Mouse (Mus musculus) hindbrain, embryonic 16.5 days (tissue): ENCODE data around the gene Nox3. TPM values are rescaled to one million over a fixed set of nuclear protein-coding genes. Genes with fewer than 3 reads are reported as not detected.

Source experiments
- ATAC-seq: fragments of 200-750 bp; cut with Nextera tagmentation; 2 replicates; pipeline ENCODE4 v1.8.0; 2017; ENCODE audit warnings: moderate TSS enrichment, moderate library complexity
- H3K27ac ChIP-seq: fragments of 300-500 bp; sonication (generic); 2 replicates; pipeline ENCODE4 v1.5.1; 2014; ENCODE audit warnings: low read depth, mild to moderate bottlenecking, control low read depth, low read length, moderate library complexity
- H3K27me3 ChIP-seq: fragments of 300-500 bp; sonication (generic); replicated peaks from 2 replicates; pipeline ENCODE4 v1.6.1; 2014; ENCODE audit warnings: low read length; ENCODE audit not compliant: control insufficient read depth, insufficient read depth
- H3K36me3 ChIP-seq: fragments of 300-500 bp; sonication (generic); 2 replicates; pipeline ENCODE4 v1.6.1; 2014; ENCODE audit warnings: mild to moderate bottlenecking, low read length, moderate library complexity, mixed read lengths; ENCODE audit not compliant: control insufficient read depth, insufficient read depth
- H3K4me1 ChIP-seq: fragments of 300-500 bp; sonication (generic); 2 replicates; pipeline ENCODE4 v1.6.1; 2014; ENCODE audit warnings: low read depth, low read length; ENCODE audit not compliant: control insufficient read depth, insufficient read depth
- H3K4me2 ChIP-seq: fragments of 300-500 bp; sonication (generic); 2 replicates; pipeline ENCODE4 v1.6.1; 2014; ENCODE audit warnings: mild to moderate bottlenecking, low read length, control low read depth, moderate library complexity
- H3K4me3 ChIP-seq: fragments of 300-500 bp; sonication (generic); 2 replicates; pipeline ENCODE4 v1.5.1; 2014; ENCODE audit warnings: mild to moderate bottlenecking, low read length, control low read depth, moderate library complexity
- H3K9ac ChIP-seq: fragments of 300-500 bp; sonication (generic); 2 replicates; pipeline ENCODE4 v1.6.1; 2014; ENCODE audit warnings: low read depth, mild to moderate bottlenecking, control low read depth, low read length, moderate library complexity
- H3K9me3 ChIP-seq: fragments of 300-500 bp; sonication (generic); 2 replicates; pipeline ENCODE4 v1.6.1; 2014; ENCODE audit warnings: mild to moderate bottlenecking, low read length, moderate library complexity; ENCODE audit not compliant: control insufficient read depth
- WGBS: fragments of 180-500 bp; shearing (Covaris S2); extraction: QIAGEN DNeasy Blood & Tissue Kit; methylation state at CpG from one replicate; pipeline ENCODE4 v1.1.7; 2014; 5-methylcytosine and 5-hydroxymethylcytosine counted together
- polyA plus RNA-seq: library from polyadenylated mRNA; unstranded; fragments of >200 nt; fragmentation: Nextera tagmentation; extraction: Ambion mirVana; gene quantifications from 2 replicates; pipeline ENCODE4 v1.2.1, GENCODE M21; 2015

Gene Nox3
- polyA plus RNA-seq, 1 experiment from 2014 or later, result not detected

DNA sequence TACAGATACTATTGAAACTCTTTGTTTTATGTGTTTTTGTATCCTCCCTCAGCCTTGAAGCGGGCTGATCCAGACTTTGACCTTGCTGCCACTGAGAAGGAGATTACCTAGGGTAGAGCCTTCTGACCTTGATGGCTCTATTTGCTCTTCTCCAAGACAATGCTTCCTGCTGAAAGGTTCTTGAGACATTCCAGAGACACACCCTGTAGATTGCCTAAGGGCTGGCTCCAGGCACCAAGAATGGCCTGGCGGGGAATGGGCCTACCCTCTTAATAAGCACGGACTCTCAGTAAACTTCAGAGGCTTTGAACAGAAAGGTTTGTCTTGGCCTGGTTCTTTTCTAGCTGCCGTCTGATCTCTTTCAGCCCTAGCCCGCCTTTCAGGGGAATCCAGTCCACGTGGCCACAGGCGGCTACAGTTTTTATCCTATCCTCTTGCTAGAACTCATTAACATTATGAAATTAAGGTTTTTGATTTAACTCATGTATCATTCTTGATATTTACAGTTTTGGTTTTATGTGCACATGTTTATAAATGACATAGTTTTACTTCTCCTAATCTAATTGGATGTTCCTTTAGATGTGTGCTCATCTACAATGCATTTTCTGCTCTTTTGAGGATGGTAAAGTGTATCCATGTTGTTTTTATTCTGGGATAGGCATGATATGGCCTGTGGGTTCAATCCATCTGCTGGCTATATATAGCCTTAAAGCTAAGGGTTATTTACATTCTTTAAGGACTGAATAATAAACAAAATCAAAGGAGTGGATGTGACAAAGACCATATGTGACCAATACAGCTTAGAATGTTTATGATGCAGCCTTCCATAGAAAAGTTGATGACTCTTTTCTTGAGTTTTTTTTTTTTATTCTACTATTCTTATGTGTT lies 79.5 kb downstream of the Nox3 start:
- no peak overlapping the region for H3K27ac ChIP-seq
- no peak for ATAC-seq
- no peak overlapping the region for H3K4me2 ChIP-seq
- no peak overlapping the region for H3K9ac ChIP-seq
- no peak overlapping the region for H3K4me3 ChIP-seq
- no peaks in the 10 kb centered on the region for H3K36me3 ChIP-seq
- H3K9me3 ChIP-seq, result no peaks in the 10 kb centered on the region
- H3K27me3 ChIP-seq, result no peaks in the 10 kb centered on the region
- 76% methylated on average over 7 of the region's 7 CpGs for WGBS
- peaks cover 3% of the 10 kb centered on the region for H3K4me1 ChIP-seq

DNA sequence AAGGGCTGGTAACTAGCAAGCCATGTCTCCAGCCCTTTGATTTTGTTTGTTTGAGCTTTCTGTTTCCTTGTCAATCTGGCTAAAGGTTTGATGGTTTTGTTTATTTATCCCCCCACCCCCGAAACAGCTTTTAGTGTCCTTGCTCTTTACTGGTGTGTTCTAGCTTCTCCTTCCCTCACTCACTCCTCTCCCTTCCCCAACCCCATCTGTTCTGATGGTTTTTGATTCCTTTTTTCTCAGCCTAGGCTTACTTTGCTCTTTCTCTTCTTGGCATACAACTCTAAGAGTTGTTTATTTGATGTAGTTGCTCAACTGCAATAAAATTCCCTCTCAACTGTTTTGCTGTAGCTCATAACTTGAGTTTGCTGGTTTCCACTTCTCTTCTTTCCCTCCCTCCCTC lies 80.5 kb downstream of the Nox3 start:
- Histone ChIP-seq H3K27me3 (no peaks in the 10 kb centered on the region), H3K4me3 (no peak overlapping the region), H3K27ac (no peak overlapping the region), H3K4me2 (no peak overlapping the region), H3K4me1 (peaks cover 7% of the 10 kb centered on the region), H3K9me3 (no peaks in the 10 kb centered on the region), H3K9ac (no peak overlapping the region), H3K36me3 (no peaks in the 10 kb centered on the region)
- WGBS, result 63% methylated on average over 1 of the region's 1 CpGs
- ATAC-seq, result no peak

DNA sequence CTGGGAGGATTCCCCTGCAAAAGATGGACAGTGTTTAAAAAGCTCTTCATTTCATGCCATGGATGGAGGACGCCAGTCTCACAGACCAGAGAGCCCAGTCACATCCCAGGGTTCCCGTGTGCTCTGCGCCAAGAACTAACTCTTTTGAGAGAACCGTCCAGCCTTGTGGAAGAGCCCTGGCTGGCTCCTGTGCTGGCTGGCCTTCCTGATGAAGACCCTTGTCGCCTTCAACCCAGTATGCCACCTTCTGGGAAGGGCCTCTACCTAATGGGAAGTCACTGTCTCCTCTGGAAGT lies 84.3 kb downstream of the Nox3 start:
- peaks cover 11% of the 10 kb centered on the region for H3K4me1 ChIP-seq

DNA sequence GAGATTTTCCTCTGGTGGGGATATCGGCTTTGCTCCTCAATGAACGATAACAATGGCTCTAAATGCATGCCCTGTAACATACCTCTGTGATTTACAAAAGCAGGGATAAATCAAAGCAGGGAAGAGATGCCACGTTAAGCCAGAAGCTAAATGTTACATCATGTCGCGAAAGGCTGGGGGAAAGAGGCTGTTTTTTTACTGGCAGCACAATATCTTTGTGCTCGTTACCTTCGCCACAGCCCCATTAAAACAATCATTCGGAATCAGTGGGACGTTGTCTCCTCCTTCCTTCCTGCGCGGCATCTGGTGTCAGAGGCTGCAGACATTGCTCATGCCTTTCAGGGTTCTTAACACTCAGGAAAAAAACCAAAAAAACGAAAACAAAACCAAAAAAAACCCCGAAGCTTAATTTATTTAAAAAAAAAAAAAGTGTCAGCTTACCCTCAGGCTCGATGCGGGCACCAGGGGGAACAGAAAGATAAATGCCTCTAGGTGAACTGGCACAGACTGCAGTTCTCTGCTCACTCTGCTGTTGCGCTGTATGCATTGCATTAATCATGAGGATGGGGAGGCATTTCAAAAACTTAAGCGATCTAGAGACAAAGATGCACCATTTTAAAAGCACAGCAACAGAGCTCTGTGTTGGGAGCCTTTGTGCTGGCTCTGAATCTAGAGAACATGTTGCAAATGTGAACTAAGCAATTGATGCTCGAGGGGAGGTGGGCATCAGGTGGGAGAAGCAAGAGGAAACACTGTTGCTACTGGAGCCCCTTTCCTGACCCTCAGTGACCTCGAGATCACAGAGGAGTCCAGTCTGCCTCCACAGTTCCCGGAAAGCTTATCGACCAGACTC lies 84.9 kb downstream of the Nox3 start:
- WGBS, result 13% methylated on average over 21 of the region's 21 CpGs

More for the DNA sequence above, 84.3 kb downstream of the Nox3 start:
- Histone ChIP-seq H3K4me2 (peak overlapping the region; percentile 62), H3K27ac (peak overlapping the region; percentile 79), H3K4me3 (no peak overlapping the region), H3K9ac (peak overlapping the region; percentile 53), H3K27me3 (no peaks in the 10 kb centered on the region), H3K36me3 (no peaks in the 10 kb centered on the region), H3K9me3 (no peaks in the 10 kb centered on the region)
- 74% methylated on average over 5 of the region's 5 CpGs for WGBS
- no peak for ATAC-seq

DNA sequence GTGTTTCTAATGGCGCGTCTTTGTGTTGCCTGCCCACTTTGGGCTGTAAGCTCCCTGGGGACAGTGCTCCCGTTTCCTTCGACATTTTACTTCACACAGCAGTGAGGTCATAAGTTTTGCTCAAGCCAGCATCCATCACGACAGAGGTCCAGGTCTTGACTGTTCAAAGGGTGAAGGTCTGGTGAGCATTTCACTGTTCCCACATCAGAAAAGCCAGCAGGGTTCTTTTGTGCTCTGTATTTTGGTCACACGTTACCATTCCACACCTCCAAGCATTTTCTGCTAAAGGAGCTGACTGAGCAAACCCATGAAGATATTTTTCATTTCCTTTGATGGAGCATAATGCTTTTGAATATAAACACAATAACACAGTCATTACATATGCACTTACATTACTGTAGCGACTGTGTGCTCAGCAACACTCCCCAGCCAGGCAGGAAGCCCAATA lies 85.7 kb downstream of the Nox3 start:
- Histone ChIP-seq H3K27ac (peak overlapping the region; percentile 79), H3K4me2 (peak overlapping the region; percentile 62), H3K4me1 (peaks cover 11% of the 10 kb centered on the region), H3K9me3 (no peaks in the 10 kb centered on the region), H3K4me3 (no peak overlapping the region), H3K36me3 (no peaks in the 10 kb centered on the region), H3K9ac (no peak overlapping the region; the same call in 1 of the 2 replicates), H3K27me3 (no peaks in the 10 kb centered on the region)
- ATAC-seq, result peak; percentile 52
- WGBS, result 32% methylated on average over 7 of the region's 7 CpGs

More for the DNA sequence above, 84.9 kb downstream of the Nox3 start:
- Histone ChIP-seq H3K36me3 (no peaks in the 10 kb centered on the region), H3K27me3 (no peaks in the 10 kb centered on the region), H3K27ac (peak overlapping the region; percentile 79), H3K9ac (peak overlapping the region; percentile 53), H3K4me3 (peak overlapping the region; percentile 34), H3K9me3 (no peaks in the 10 kb centered on the region), H3K4me1 (peaks cover 11% of the 10 kb centered on the region), H3K4me2 (peak overlapping the region; percentile 62)
- peak; percentile 92 for ATAC-seq

DNA sequence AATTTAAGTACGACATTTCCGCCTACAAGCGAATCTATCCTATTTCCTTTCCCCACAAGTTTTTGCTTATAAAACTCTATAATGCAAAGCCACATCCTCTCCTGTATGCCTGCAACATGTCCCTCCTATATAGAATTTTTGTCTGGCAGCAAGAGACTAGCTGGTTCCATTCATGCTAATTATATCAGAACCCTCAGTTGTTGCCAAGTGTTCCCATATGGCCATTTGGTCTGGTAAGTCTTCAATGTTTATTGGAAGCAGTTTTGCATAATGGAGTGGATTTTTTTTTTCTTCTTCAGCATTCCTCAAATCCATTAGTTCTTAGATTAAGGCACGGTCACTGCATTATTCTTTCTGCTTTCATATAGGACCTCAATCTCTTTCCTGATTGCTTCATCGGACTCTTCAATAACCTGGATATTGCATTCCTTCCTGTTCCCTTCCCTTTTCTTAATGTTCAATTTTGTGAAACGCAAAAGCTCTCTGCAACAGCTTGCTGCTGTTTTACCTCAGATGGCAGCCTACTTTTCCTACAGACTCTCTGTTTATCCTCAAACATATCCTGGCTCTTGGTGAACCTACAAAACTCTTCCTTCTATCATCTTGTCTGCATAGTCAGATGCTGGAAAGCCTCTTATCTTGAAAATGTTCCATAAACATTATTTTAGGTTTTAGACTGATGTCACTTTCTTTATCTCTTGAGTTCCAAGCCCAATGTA lies 92.9 kb downstream of the Nox3 start:
- Histone ChIP-seq H3K36me3 (no peaks in the 10 kb centered on the region), H3K4me2 (no peak overlapping the region), H3K9ac (no peak overlapping the region), H3K4me3 (no peak overlapping the region), H3K27ac (no peak overlapping the region), H3K4me1 (no peaks in the 10 kb centered on the region), H3K9me3 (no peaks in the 10 kb centered on the region), H3K27me3 (no peaks in the 10 kb centered on the region)
- ATAC-seq, result no peak
- WGBS, result 86% methylated on average over 6 of the region's 6 CpGs

DNA sequence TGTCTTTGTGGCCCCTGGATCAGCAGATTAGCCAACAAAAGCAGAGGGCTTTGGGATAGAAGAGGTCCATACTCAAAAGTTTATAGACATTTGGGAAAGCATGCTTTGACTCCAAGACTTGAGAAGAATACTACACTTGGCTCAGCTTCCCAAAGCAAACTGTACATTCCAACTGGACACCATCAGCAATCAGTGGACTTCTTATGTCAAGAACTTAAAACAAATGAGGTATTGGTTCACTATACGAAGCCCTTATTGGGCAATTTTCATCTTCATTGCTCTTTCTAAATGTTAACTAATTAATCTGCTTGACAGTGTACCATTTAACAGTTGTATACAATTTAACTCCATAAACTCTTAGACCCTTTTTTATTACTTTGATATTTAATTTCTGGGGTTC lies 97.7 kb downstream of the Nox3 start:
- H3K4me2 ChIP-seq, result no peak overlapping the region
- no peaks in the 10 kb centered on the region for H3K4me1 ChIP-seq

DNA sequence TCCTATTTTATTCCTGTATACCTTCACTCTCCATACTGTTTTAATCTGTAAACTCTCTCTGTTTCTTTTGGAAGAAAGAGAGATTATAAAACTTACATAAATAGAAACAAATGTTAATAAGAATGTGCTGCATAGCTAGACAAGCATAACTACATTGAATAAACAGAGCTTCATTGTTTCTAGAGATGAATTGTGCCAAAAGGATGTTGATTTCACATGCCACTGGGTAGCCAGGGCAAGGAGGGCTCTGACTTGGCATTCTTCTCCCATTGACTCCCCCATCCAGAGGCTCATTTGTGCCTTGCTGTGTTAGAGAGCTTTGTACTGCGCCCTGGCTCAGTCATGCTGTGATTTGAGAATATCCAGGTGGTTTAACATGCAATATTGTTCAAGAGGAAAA lies 98.2 kb downstream of the Nox3 start:
- WGBS, result 62% methylated on average over 1 of the region's 1 CpGs

More for the DNA sequence above, 97.7 kb downstream of the Nox3 start:
- Histone ChIP-seq H3K27me3 (no peaks in the 10 kb centered on the region), H3K4me3 (no peak overlapping the region), H3K9ac (no peak overlapping the region), H3K27ac (no peak overlapping the region), H3K36me3 (no peaks in the 10 kb centered on the region), H3K9me3 (no peaks in the 10 kb centered on the region)
- no peak for ATAC-seq
- 62% methylated on average over 1 of the region's 1 CpGs for WGBS

More for the DNA sequence above, 98.2 kb downstream of the Nox3 start:
- H3K27me3 ChIP-seq, result no peaks in the 10 kb centered on the region
- H3K4me2 ChIP-seq, result no peak overlapping the region
- no peaks in the 10 kb centered on the region for H3K36me3 ChIP-seq
- no peak overlapping the region for H3K4me3 ChIP-seq
- no peaks in the 10 kb centered on the region for H3K4me1 ChIP-seq
- no peak overlapping the region for H3K27ac ChIP-seq
- no peaks in the 10 kb centered on the region for H3K9me3 ChIP-seq
- ATAC-seq, result no peak
- no peak overlapping the region for H3K9ac ChIP-seq
